Mouse (Mus musculus) olfactory bulb, adult 2 months (tissue): ENCODE data around the gene AI854703. TPM values are rescaled to one million over a fixed set of nuclear protein-coding genes. Genes with fewer than 3 reads are reported as not detected.

Source experiments
- H3K27ac ChIP-seq: fragments of 200-500 bp; 2 replicates; pipeline ENCODE4 v1.5.1; 2012; ENCODE audit warnings: low read depth, low read length; ENCODE audit not compliant: insufficient read depth
- H3K4me1 ChIP-seq: fragments of 200-500 bp; 2 replicates; pipeline ENCODE4 v1.6.1; 2012; ENCODE audit warnings: low read length; ENCODE audit not compliant: control insufficient read depth, insufficient read depth
- H3K4me3 ChIP-seq: fragments of 200-500 bp; 2 replicates; pipeline ENCODE4 v1.5.1; 2012; ENCODE audit warnings: mild to moderate bottlenecking, low read depth, low read length, moderate library complexity; ENCODE audit not compliant: insufficient read depth
- CTCF ChIP-seq: fragments of 200-500 bp; IDR thresholded peaks from 2 replicates; pipeline ENCODE4 v1.5.1; 2012; ENCODE audit warnings: low read depth, mild to moderate bottlenecking, low read length, moderate library complexity; ENCODE audit not compliant: insufficient read depth
- POLR2A ChIP-seq: fragments of 200-500 bp; IDR thresholded peaks from 2 replicates; pipeline ENCODE4 v1.6.1; 2012; ENCODE audit warnings: mild to moderate bottlenecking, low read depth, low read length, moderate library complexity; ENCODE audit not compliant: insufficient read depth
- WGBS: fragments of 180-500 bp; shearing (Covaris S2); methylation state at CpG from one replicate; pipeline ENCODE4 v1.1.7; 2018; 5-methylcytosine and 5-hydroxymethylcytosine counted together
- polyA plus RNA-seq: library from polyadenylated mRNA; stranded (reverse); fragments of >200 nt; gene quantifications from 2 replicates; pipeline ENCODE4 v1.2.4, GENCODE M21; 2012; ENCODE audit warnings: low replicate concordance; ENCODE audit not compliant: missing spikeins, insufficient read depth, insufficient read length

Gene AI854703
- polyA plus RNA-seq, 1 experiment, result not detected

GRCm38 (mm10) chr6:48638553-48638952 is 12.0 kb downstream of the AI854703 start:
- Histone ChIP-seq H3K4me3 (no peak overlapping the region), H3K27ac (no peak overlapping the region), H3K4me1 (peaks cover 2% of the 10 kb centered on the region; the same call in 1 of the 2 replicates)
- TF ChIP-seq CTCF (no peak), POLR2A (no peak)
- 66% methylated on average over 2 of the region's 2 CpGs for WGBS

- no peak overlapping the region for H3K4me3 ChIP-seq
- H3K4me1 ChIP-seq, result peaks cover 2% of the 10 kb centered on the region; the same call in 1 of the 2 replicates
- TF ChIP-seq CTCF (no peak), POLR2A (no peak)
- 87% methylated on average over 6 of the region's 6 CpGs for WGBS
- H3K27ac ChIP-seq, result no peak overlapping the region
These were observed 14.8 kb downstream of the AI854703 start for GRCm38 (mm10) chr6:48641391-48641790.

GRCm38 (mm10) chr6:48642764-48643292 is 16.3 kb downstream of the AI854703 start:
- Histone ChIP-seq H3K4me3 (no peak overlapping the region), H3K27ac (no peak overlapping the region)
- 20% methylated on average over 4 of the region's 4 CpGs for WGBS

GRCm38 (mm10) chr6:48645660-48646308 is 19.2 kb downstream of the AI854703 start:
- WGBS, result 9% methylated on average over 12 of the region's 12 CpGs
- TF ChIP-seq POLR2A, result no peak
- peak; percentile 20; the same call in 1 of the 2 replicates for TF ChIP-seq CTCF
- no peak overlapping the region for H3K27ac ChIP-seq
- 0 out of 2 replicates have a peak, but pooled peaks cover 4% of the 10 kb centered on the region for H3K4me1 ChIP-seq
- no peak overlapping the region for H3K4me3 ChIP-seq

More at GRCm38 (mm10) chr6:48642764-48643292, 16.3 kb downstream of the AI854703 start:
- H3K4me1 ChIP-seq, result peaks cover 4% of the 10 kb centered on the region; the same call in 1 of the 2 replicates
- TF ChIP-seq POLR2A (no peak), CTCF (no peak)

GRCm38 (mm10) chr6:48646309-48646690 is 19.7 kb downstream of the AI854703 start:
- 83% methylated on average over 4 of the region's 4 CpGs for WGBS
- Histone ChIP-seq H3K4me1 (0 out of 2 replicates have a peak, but pooled peaks cover 4% of the 10 kb centered on the region), H3K4me3 (no peak overlapping the region), H3K27ac (no peak overlapping the region)
- TF ChIP-seq CTCF, result no peak
- TF ChIP-seq POLR2A, result no peak

- WGBS, result 28% methylated on average over 3 of the region's 3 CpGs
- H3K4me1 ChIP-seq, result 0 out of 2 replicates have a peak, but pooled peaks cover 4% of the 10 kb centered on the region
- H3K27ac ChIP-seq, result no peak within 1 kb of the TSS
- H3K4me3 ChIP-seq, result no peak within 1 kb of the TSS
- TF ChIP-seq POLR2A, result no peak
- TF ChIP-seq CTCF, result no peak
These were observed 20.4 kb downstream of the AI854703 start, which contains the start of gene Gimap8 for GRCm38 (mm10) chr6:48646995-48647394. Gene Gimap8, plus strand, starts transcription at chr6:48647234.

GRCm38 (mm10) chr6:48647611-48648010 is 21.0 kb downstream of the AI854703 start:
- WGBS, result 86% methylated on average over 2 of the region's 2 CpGs
- Histone ChIP-seq H3K27ac (no peak overlapping the region), H3K4me3 (no peak overlapping the region), H3K4me1 (0 out of 2 replicates have a peak, but pooled peaks cover 4% of the 10 kb centered on the region)
- no peak for TF ChIP-seq CTCF
- TF ChIP-seq POLR2A, result no peak

- Histone ChIP-seq H3K4me1 (0 out of 2 replicates have a peak, but pooled peaks cover 4% of the 10 kb centered on the region), H3K4me3 (no peak overlapping the region), H3K27ac (no peak overlapping the region)
- WGBS, result 90% methylated on average over 4 of the region's 4 CpGs
- TF ChIP-seq CTCF, result no peak
- no peak for TF ChIP-seq POLR2A
These were observed 22.2 kb downstream of the AI854703 start for GRCm38 (mm10) chr6:48648779-48649178.

GRCm38 (mm10) chr6:48650041-48650440 is 23.5 kb downstream of the AI854703 start:
- TF ChIP-seq POLR2A, result no peak
- TF ChIP-seq CTCF, result no peak
- Histone ChIP-seq H3K4me3 (no peak overlapping the region), H3K27ac (no peak overlapping the region), H3K4me1 (0 out of 2 replicates have a peak, but pooled peaks cover 4% of the 10 kb centered on the region)
- 92% methylated on average over 9 of the region's 9 CpGs for WGBS
